Mouse (Mus musculus) lung, postnatal 0 days (tissue): Measurements from ENCODE around the gene Ssbp4. TPM values are rescaled to one million over a fixed set of nuclear protein-coding genes. Genes with fewer than 3 reads are reported as not detected.

ENCODE experiments used
- ATAC-seq: fragments of 200-750 bp; cut with Nextera tagmentation; 2 replicates; pipeline ENCODE4 v1.8.0; 2017; ENCODE audit warnings: moderate library complexity
- DNase-seq: peaks from one replicate; pipeline ENCODE4 v3.0.0-alpha.2; 2016; ENCODE audit warnings: low spot score
- H3K27ac ChIP-seq: fragments of 300-500 bp; sonication (generic); 2 replicates; pipeline ENCODE4 v1.5.1; 2014; ENCODE audit warnings: antibody characterized with exemption, mild to moderate bottlenecking, low read length, mixed read lengths
- H3K27me3 ChIP-seq: fragments of 300-500 bp; sonication (generic); replicated peaks from 2 replicates; pipeline ENCODE4 v1.6.1; 2014; ENCODE audit warnings: low read length, mixed read lengths; ENCODE audit not compliant: insufficient read depth
- H3K36me3 ChIP-seq: fragments of 300-500 bp; sonication (generic); 2 replicates; pipeline ENCODE4 v1.6.1; 2014; ENCODE audit warnings: low read length, mixed read lengths; ENCODE audit not compliant: insufficient read depth
- H3K4me1 ChIP-seq: fragments of 300-500 bp; sonication (generic); 2 replicates; pipeline ENCODE4 v1.6.1; 2014; ENCODE audit warnings: antibody characterized with exemption, low read depth, low read length, mixed read lengths; ENCODE audit not compliant: insufficient read depth
- H3K4me2 ChIP-seq: fragments of 300-500 bp; sonication (generic); replicated peaks from 2 replicates; pipeline ENCODE4 v1.6.1; 2014; ENCODE audit warnings: low read depth, mild to moderate bottlenecking, low read length, moderate library complexity, mixed read lengths
- H3K4me3 ChIP-seq: fragments of 300-500 bp; sonication (generic); 2 replicates; pipeline ENCODE4 v1.5.1; 2014; ENCODE audit warnings: low read depth, low read length
- H3K9ac ChIP-seq: fragments of 300-500 bp; sonication (generic); replicated peaks from 2 replicates; pipeline ENCODE4 v1.6.1; 2014; ENCODE audit warnings: low read depth, mild to moderate bottlenecking
- H3K9me3 ChIP-seq: fragments of 300-500 bp; sonication (generic); 2 replicates; pipeline ENCODE4 v1.6.1; 2016; ENCODE audit warnings: low read length, mixed read lengths
- CTCF ChIP-seq: IDR thresholded peaks from 2 replicates; pipeline ENCODE4 v1.5.1; 2016; ENCODE audit warnings: antibody characterized with exemption, mild to moderate bottlenecking
- EP300 ChIP-seq: IDR thresholded peaks from 2 replicates; pipeline ENCODE4 v1.6.1; 2016; ENCODE audit warnings: antibody characterized with exemption, mild to moderate bottlenecking, control low read depth
- WGBS: fragments of 180-500 bp; shearing (Covaris S2); extraction: QIAGEN DNeasy Blood & Tissue Kit; methylation state at CpG from one replicate; pipeline ENCODE4 v1.1.7; 2014; 5-methylcytosine and 5-hydroxymethylcytosine counted together
- polyA plus RNA-seq: library from polyadenylated mRNA; unstranded; fragments of >200 nt; fragmentation: Nextera tagmentation; extraction: Ambion mirVana; gene quantifications from 2 replicates; pipeline ENCODE4 v1.2.1, GENCODE M21; 2015

The Ssbp4 gene
- polyA plus RNA-seq, 1 experiment from 2014 or later, result 125 TPM

DNA sequence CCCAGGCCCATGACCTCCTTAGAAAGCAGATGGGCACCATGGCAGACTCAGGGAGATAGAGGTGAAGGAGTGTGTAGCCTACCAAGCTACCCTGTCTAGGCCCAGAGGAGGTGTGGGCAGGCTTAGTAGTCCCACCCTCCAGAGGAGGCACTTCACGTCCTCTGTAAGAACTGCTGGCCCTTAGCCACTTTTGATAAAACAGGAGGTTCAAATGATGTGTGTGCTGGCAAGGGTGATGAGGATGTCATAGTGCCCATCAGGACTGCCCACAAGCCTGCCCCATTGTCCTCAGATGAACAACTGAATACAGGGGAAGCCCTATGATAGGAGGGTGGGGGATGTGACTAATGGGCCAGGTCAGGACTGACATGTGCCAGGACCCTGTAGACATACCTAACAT lies 55.8 kb downstream of the Ssbp4 start:
- Histone ChIP-seq H3K27ac (no peak overlapping the region), H3K27me3 (no peaks in the 10 kb centered on the region), H3K4me1 (peaks cover 28% of the 10 kb centered on the region), H3K4me3 (no peak overlapping the region), H3K4me2 (no peak overlapping the region), H3K9ac (no peak overlapping the region), H3K9me3 (no peaks in the 10 kb centered on the region), H3K36me3 (no peaks in the 10 kb centered on the region)
- DNase-seq (peak; percentile 49), ATAC-seq (peak; percentile 57)
- TF ChIP-seq EP300, result no peak
- no peak for TF ChIP-seq CTCF
- 0% methylated on average over 1 of the region's 1 CpGs for WGBS

DNA sequence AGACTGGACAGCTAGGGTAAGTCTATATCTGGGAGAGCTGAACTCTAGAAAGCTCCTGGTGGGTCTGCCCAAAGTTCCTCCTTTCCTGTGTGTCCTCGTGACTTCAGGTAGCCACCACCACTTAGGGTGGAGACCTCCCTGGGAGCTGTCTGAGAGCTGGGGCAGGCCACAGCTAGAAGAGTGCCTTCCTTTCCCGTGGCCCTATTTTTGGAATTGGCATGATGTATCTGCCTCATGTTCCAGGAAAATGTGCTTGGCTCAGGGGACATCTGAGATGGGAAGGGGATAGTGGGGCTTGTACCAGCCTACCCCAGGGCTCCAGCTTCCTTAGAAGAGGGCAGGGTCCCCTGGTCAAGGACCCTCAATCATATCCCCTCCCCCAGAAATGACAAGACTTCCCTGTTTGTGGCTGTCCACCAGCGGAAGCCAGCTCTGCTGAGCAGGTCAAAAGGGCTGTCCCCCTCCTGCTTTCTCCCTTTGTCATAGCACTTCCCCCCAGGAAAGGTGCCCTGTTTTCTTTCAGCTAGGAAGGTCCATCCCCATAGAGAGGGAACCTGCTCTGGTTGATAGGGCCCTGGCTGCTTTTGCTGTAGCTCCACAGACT lies 57.0 kb downstream of the Ssbp4 start:
- H3K9me3 ChIP-seq, result no peaks in the 10 kb centered on the region
- TF ChIP-seq EP300 (no peak), CTCF (no peak)
- ATAC-seq (no peak), DNase-seq (no peak)
- no peak overlapping the region for H3K4me3 ChIP-seq
- no peak overlapping the region for H3K4me2 ChIP-seq
- no peaks in the 10 kb centered on the region for H3K36me3 ChIP-seq
- H3K27ac ChIP-seq, result no peak overlapping the region; the same call in 1 of the 2 replicates
- no peak overlapping the region for H3K9ac ChIP-seq
- WGBS, result 23% methylated on average over 3 of the region's 3 CpGs
- H3K27me3 ChIP-seq, result no peaks in the 10 kb centered on the region
- H3K4me1 ChIP-seq, result peaks cover 25% of the 10 kb centered on the region

DNA sequence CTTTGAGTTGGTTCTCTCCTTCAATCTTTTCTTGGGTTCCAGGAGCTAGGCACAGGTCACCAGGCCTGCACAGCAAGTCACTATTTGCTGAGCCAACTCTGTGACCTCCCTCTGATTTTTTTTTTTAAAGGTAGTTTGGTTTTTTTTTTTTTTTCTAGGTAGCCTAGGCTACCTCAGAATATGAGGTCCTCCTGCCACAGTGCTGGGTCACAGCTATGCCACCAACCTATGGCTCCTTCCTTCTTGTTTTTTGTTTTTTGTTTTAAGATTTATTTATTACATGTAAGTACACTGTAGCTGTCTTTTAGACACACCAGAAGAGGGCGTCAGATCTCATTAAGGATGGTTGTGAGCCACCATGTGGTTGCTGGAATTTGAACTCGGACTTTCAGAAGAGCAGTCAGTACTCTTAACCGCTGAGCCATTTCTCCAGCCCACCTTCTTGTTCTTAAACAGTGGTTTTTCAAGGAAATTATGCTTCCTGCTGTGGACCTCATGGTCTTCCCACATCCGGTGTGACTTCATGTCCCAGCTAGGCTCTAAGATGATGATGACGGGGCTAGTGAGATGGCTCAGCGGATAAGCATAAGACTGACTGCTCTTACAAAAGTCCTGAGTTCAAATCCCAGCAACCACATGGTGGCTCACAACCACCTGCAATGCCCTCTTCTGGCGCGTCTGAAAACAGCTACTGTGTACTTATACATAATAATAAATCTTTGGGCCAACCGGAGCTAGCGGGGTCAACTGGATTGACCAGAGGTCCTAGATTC lies 59.1 kb downstream of the Ssbp4 start:
- 91% methylated on average over 10 of the region's 10 CpGs for WGBS
- ATAC-seq (no peak), DNase-seq (no peak)
- Histone ChIP-seq H3K27me3 (no peaks in the 10 kb centered on the region), H3K36me3 (no peaks in the 10 kb centered on the region), H3K4me3 (no peak overlapping the region), H3K4me2 (no peak overlapping the region), H3K27ac (no peak overlapping the region), H3K9me3 (no peaks in the 10 kb centered on the region), H3K4me1 (peaks cover 27% of the 10 kb centered on the region), H3K9ac (no peak overlapping the region)
- TF ChIP-seq CTCF, result peak; percentile 11; the same call in 1 of the 2 replicates
- no peak for TF ChIP-seq EP300

DNA sequence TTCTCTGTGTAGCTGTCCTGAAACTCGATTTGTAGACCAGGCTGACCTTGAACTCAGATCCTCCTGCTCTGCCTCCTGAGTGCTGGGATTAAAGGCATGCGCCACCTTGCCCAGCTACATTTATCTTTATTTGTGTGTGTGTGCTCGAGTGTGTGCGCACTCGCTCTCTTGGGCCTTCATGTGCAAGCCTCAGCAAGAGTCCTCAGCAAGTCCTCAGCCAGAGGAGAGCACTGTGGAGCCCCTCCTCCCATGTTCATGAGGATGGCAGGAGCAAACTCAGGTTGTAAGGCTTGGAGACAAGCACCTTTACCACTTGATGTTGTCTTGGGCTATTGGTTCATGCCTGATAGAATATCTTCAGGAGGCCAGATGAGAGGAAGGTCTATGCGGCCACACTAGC lies 60.9 kb downstream of the Ssbp4 start:
- no peak overlapping the region for H3K4me2 ChIP-seq
- no peaks in the 10 kb centered on the region for H3K9me3 ChIP-seq
- H3K4me3 ChIP-seq, result no peak overlapping the region
- H3K4me1 ChIP-seq, result peaks cover 32% of the 10 kb centered on the region
- H3K27me3 ChIP-seq, result no peaks in the 10 kb centered on the region
- H3K9ac ChIP-seq, result no peak overlapping the region
- WGBS, result 59% methylated on average over 6 of the region's 6 CpGs
- peak; percentile 27; the same call in 1 of the 2 replicates for ATAC-seq
- H3K36me3 ChIP-seq, result no peaks in the 10 kb centered on the region
- peak overlapping the region; percentile 70; the same call in 1 of the 2 replicates for H3K27ac ChIP-seq
- 0 out of 2 replicates have a peak, but pooled peaks have one; percentile 1 for TF ChIP-seq CTCF
- TF ChIP-seq EP300, result no peak
- DNase-seq, result peak; percentile 60

Other genes starting within 250 kb of the Ssbp4 start
- 0.13 and 0.29 TPM in 2 replicates for gene Comp, start 235.3 kb downstream of the Ssbp4 start, polyA plus RNA-seq
- 5.1 and 7.0 TPM in 2 replicates for gene Crtc1, start 169.3 kb downstream of the Ssbp4 start, polyA plus RNA-seq
- gene Klhl26, start 131.9 kb downstream of the Ssbp4 start, polyA plus RNA-seq, result 19.0 and 21.6 TPM in 2 replicates
- 4.1 and 5.2 TPM in 2 replicates for gene Tmem59l, start 121.5 kb downstream of the Ssbp4 start, polyA plus RNA-seq
- 98.7 and 112 TPM in 2 replicates for gene Crlf1, start 115.7 kb downstream of the Ssbp4 start, polyA plus RNA-seq
- 103 and 117 TPM in 2 replicates for gene Rex1bd, start 102.1 kb downstream of the Ssbp4 start, polyA plus RNA-seq
- 723 and 836 TPM in 2 replicates for gene Uba52, start 98.1 kb downstream of the Ssbp4 start, polyA plus RNA-seq
- gene Fkbp8, start 81.1 kb downstream of the Ssbp4 start, polyA plus RNA-seq, result 222 and 228 TPM in 2 replicates
- gene Kxd1, start 80.9 kb downstream of the Ssbp4 start, polyA plus RNA-seq, result 56.1 and 62.4 TPM in 2 replicates
- 11.8 and 13.0 TPM in 2 replicates for gene Ell, start 69.4 kb downstream of the Ssbp4 start, polyA plus RNA-seq
- 49.1 and 57.8 TPM in 2 replicates for gene Isyna1, start 14.5 kb downstream of the Ssbp4 start, polyA plus RNA-seq
- gene Lrrc25, start 7.3 kb upstream of the Ssbp4 start, polyA plus RNA-seq, result 4.2 TPM in 2 replicates
- 1.3 and 2.3 TPM in 2 replicates for gene Gdf15, start 23.6 kb upstream of the Ssbp4 start, polyA plus RNA-seq
- gene Pgpep1, start 51.5 kb upstream of the Ssbp4 start, polyA plus RNA-seq, result 32.9 and 34.4 TPM in 2 replicates
- 95.9 and 104 TPM in 2 replicates for gene Lsm4, start 64.4 kb upstream of the Ssbp4 start, polyA plus RNA-seq
- gene Jund, start 90.1 kb upstream of the Ssbp4 start, polyA plus RNA-seq, result 107 and 109 TPM in 2 replicates
- 0.04 and 0.07 TPM in 2 replicates for gene Iqcn, start 94.6 kb upstream of the Ssbp4 start, polyA plus RNA-seq
- 0.50 and 0.54 TPM in 2 replicates for gene Gm3336, start 109.7 kb upstream of the Ssbp4 start, polyA plus RNA-seq
- gene Pde4c, start 114.8 kb upstream of the Ssbp4 start, polyA plus RNA-seq, result 0.93 and 2.0 TPM in 2 replicates
- 17.6 and 28.6 TPM in 2 replicates for gene Rab3a, start 145.8 kb upstream of the Ssbp4 start, polyA plus RNA-seq
- gene Mpv17l2, start 152.1 kb upstream of the Ssbp4 start, polyA plus RNA-seq, result 57.4 and 88.8 TPM in 2 replicates
- gene Pik3r2, start 167.8 kb upstream of the Ssbp4 start, polyA plus RNA-seq, result 28.0 and 30.5 TPM in 2 replicates
- gene Mast3, start 196.2 kb upstream of the Ssbp4 start, polyA plus RNA-seq, result 7.3 and 7.6 TPM in 2 replicates
- 0.13 and 0.16 TPM in 2 replicates for gene Il12rb1, start 199.6 kb upstream of the Ssbp4 start, polyA plus RNA-seq
- 9.4 and 10.7 TPM in 2 replicates for gene Arrdc2, start 230.8 kb upstream of the Ssbp4 start, polyA plus RNA-seq